Mouse (Mus musculus): ENCODE measurements around the gene Cstf2.

DNA sequence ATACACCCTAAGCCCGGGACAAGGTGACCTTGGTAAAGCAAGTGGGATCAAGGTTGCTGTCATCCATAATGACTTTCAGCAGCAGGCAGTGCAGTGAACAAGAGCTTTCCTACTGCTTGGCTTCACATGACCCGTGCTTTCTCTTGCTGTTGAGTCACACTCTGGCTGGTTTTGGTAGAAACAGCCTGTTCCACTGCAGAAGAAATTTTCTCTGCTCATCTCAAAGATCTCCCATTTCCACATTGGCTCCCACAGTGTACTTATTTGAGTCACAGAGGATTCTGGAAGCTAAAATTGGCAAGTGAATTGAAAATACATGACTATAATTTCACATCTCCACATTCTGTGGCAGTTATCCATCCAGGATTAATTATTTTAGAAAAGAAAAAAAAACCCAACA lies 43.7 kb downstream of the Cstf2 start:
- TF ChIP-seq FLI1 (IDR thresholded peaks at IDR 0.05; ENCODE audit: low read length) (no peak), GATA1 (IDR thresholded peaks at IDR 0.05; ENCODE audit: borderline replicate concordance, low read length) (no peak)

Data from megakaryocyte, embryonic 14.5 days (primary cell).